9 mouse cellular contexts compared by ENCODE assay signal in the genomic region with DNA sequence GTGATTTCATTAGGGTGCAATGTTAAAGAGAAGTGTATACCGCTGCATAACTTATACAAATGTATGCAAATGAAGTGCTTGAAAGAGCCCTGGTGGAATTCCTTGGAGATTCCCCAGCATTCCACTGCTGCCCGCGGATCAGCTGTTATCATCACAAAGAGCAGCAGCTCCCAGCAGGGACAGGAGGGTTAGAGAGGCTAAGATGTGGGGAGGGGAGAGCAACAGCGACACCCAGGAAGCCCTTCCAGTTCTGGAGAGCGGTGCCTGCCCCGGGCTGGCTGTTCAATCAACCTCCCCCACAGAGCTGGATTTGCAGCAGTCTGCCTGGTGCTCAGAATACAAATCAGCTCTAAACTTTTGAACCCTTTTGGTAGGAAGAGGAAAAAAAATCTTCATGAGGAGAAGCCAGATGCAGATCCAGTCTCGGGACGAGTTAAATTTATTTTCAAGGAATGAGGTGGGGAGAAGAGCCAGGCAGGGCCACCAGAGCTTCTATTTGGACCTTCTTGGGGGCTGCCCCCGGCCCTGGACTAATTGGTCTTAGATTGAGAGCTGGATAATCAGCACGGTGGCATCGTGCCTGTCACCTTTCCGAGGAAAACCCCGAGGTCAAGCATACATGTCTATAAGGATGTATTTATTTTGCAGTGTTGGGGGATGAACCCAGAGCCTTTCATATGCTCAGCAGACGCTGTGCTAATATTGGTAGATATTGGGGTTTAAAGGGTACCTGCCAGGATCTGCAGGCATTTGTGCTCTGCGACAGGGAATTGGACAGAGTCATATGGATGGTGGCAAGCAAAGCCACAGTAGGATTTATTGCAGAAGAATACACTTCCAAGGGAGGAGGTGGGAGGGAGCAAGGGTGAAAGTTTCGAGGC.
DNase-seq lines count a peak whose midpoint lies in the region; ATAC-seq and TF ChIP-seq lines count a peak whose summit lies in the region.
"Had no signal": no experiment of that assay in that cellular context is flagged by ENCODE, and none has a peak within 500 bp of the region (broad histone marks: within the 10 kb centered on the region; RNA-seq: fewer than 3 reads in every experiment).

No protein-coding gene starts in this region.

- peak; percentile 22 for DNase-seq in lung, postnatal 10 days
- DNase-seq in lung, adult 2 months, result no peak
- peak; percentile 53 to 67 for DNase-seq in left cerebral cortex, postnatal 10 days (ENCODE audit: extremely low spot score in 1 of 2, low spot score in 2 of 2)
- peak; percentile 4 for DNase-seq in ovary, postnatal 14 days (ENCODE audit: low spot score)
- no peak for DNase-seq in spleen, postnatal 4 days (ENCODE audit: low spot score in 2 of 2)
- DNase-seq in spleen, adult 12 weeks (ENCODE audit: low spot score), result no peak

- no peaks in the 10 kb centered on the region for H3K4me1 ChIP-seq in lung, adult 2 months (ENCODE audit: control insufficient read depth, insufficient read depth, low read length)
- H3K4me1 ChIP-seq in embryonic facial prominence, embryonic 13.5 days, result peaks cover 16% of the 10 kb centered on the region
- peaks cover 7% of the 10 kb centered on the region; the same call in 1 of the 2 replicates for H3K4me1 ChIP-seq in intestine, embryonic 15.5 days (replicated peaks)

- H3K4me2 ChIP-seq in embryonic facial prominence, embryonic 13.5 days, result peak overlapping the region; percentile 40
- peak overlapping the region; percentile 18; the same call in 1 of the 2 replicates for H3K4me2 ChIP-seq in intestine, embryonic 15.5 days (replicated peaks)

- no peak overlapping the region for H3K9ac ChIP-seq in embryonic facial prominence, embryonic 13.5 days
- no peak overlapping the region for H3K9ac ChIP-seq in intestine, embryonic 15.5 days

- ATAC-seq in embryonic facial prominence, embryonic 13.5 days (ENCODE audit: insufficient number of reproducible peaks, insufficient read depth, low FRiP score, low TSS enrichment, low read depth), result no peak; the same call in 1 of the 2 replicates
- ATAC-seq in intestine, embryonic 15.5 days, result 0 out of 2 replicates have a peak, but pooled peaks have one; percentile 28

- no peak for TF ChIP-seq POLR2A in lung, adult 2 months (IDR thresholded peaks at IDR 0.05; ENCODE audit: borderline replicate concordance, extremely low read depth, low read depth, low read length)

- H3K27ac ChIP-seq in embryonic facial prominence, embryonic 13.5 days, result no peak overlapping the region; the same call in 1 of the 2 replicates
- H3K27ac ChIP-seq in intestine, embryonic 15.5 days, result no peak overlapping the region
- H3K27ac ChIP-seq: macrophage had no signal

- TF ChIP-seq CTCF in lung, adult 2 months (IDR thresholded peaks at IDR 0.05; ENCODE audit: insufficient read depth, low read length), result no peak

- H3K4me3 ChIP-seq in lung, adult 2 months (replicated peaks; ENCODE audit: extremely low read depth, low read depth, low read length), result no peak overlapping the region
- no peak overlapping the region for H3K4me3 ChIP-seq in embryonic facial prominence, embryonic 13.5 days
- no peak overlapping the region for H3K4me3 ChIP-seq in intestine, embryonic 15.5 days (replicated peaks)

- H3K36me3 ChIP-seq in embryonic facial prominence, embryonic 13.5 days, result no peaks in the 10 kb centered on the region
- no peaks in the 10 kb centered on the region for H3K36me3 ChIP-seq in intestine, embryonic 15.5 days

- 11% methylated on average over 16 of the region's 16 CpGs for WGBS in lung, adult 2 months
- 9% methylated on average over 16 of the region's 16 CpGs for WGBS in embryonic facial prominence, embryonic 13.5 days
- 8% methylated on average over 16 of the region's 16 CpGs for WGBS in intestine, embryonic 15.5 days

- no peaks in the 10 kb centered on the region for H3K27me3 ChIP-seq in embryonic facial prominence, embryonic 13.5 days
- no peaks in the 10 kb centered on the region for H3K27me3 ChIP-seq in intestine, embryonic 15.5 days (replicated peaks)

- H3K9me3 ChIP-seq in embryonic facial prominence, embryonic 13.5 days, result no peaks in the 10 kb centered on the region
- H3K9me3 ChIP-seq in intestine, embryonic 15.5 days, result no peaks in the 10 kb centered on the region

- intact Hi-C loops in left cerebral cortex, postnatal 10 days (cut with DNase I), result no loop called here

Comparison
In these comparisons a context has a peak if more than half of its experiments do, and no peak if none do; other contexts are left out.
1. DNase-seq: peak in lung, postnatal 10 days (single experiment), left cerebral cortex, postnatal 10 days (2 of 2) and ovary, postnatal 14 days (single experiment); none in lung, adult 2 months (single experiment), spleen, postnatal 4 days (0 of 2) and spleen, adult 12 weeks (single experiment).